In the genomic region with DNA sequence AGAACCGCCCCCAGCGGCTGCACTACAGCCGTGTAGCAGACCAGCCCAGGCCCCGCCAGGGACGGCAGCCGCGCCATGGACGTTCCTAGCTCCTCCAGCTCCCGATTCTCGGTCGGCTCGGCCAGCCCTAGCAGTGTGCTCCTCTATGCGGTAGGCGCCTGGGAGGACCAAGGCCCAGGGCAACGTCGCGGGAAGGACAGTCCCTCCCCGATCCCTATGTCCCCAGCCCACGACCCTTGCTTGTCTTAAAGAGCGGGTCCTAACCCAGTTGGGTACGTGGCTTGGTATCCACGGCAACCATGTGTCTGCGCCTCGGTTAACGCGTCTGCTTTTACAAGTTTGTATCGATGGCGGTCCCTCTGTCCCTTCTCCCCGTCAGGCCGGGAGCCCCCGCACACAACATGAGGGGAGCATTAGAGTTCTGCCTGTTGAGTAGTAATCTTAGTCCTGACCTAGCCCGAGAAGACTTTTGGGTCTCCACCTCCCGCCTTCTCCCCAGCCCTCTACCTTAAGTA, we compare ENCODE assay signal across 8 mouse cellular contexts. TPM values are rescaled to one million over a fixed set of nuclear protein-coding genes. Genes with fewer than 3 reads are reported as not detected.
DNase-seq lines count a peak whose midpoint lies in the region; ATAC-seq and TF ChIP-seq lines count a peak whose summit lies in the region.

No protein-coding gene starts in this region.

- peak overlapping the region; percentile 81 for H3K4me3 ChIP-seq in forebrain, embryonic 10.5 days
- peak overlapping the region; percentile 74 to 77 for H3K4me3 ChIP-seq in liver, embryonic 14.5 days (ENCODE audit: insufficient read depth in 1 of 2, low read depth in 2 of 2, low read length in 2 of 2)

- WGBS in forebrain, embryonic 10.5 days = under 1% methylated on average over 33 of the region's 33 CpGs
- WGBS in liver, embryonic 14.5 days (ENCODE audit: insufficient replicate concordance) = 1% methylated on average over 33 of the region's 33 CpGs

- H3K27ac ChIP-seq in forebrain, embryonic 10.5 days = peak overlapping the region; percentile 97
- H3K27ac ChIP-seq in liver, embryonic 14.5 days = peak overlapping the region; percentile 34

- peaks cover 23% of the 10 kb centered on the region for H3K4me1 ChIP-seq in forebrain, embryonic 10.5 days
- H3K4me1 ChIP-seq in liver, embryonic 14.5 days (replicated peaks; ENCODE audit: control insufficient read depth in 2 of 2, insufficient read depth in 2 of 2, low read length in 1 of 2) = peaks cover 5 to 20% of the 10 kb centered on the region in 2 experiments

- ATAC-seq in frontal cortex, adult (ENCODE audit: low TSS enrichment) = peak; percentile 81
- peak; percentile 55 for ATAC-seq in CD4-positive, CD25-positive, alpha-beta regulatory T cell, adult 4 months
- peak; percentile 32; the same call in 1 of the 2 replicates for ATAC-seq in liver, embryonic 14.5 days (ENCODE audit: insufficient read depth)
- ATAC-seq in granulocyte monocyte progenitor cell, adult 5-6 weeks (replicated peaks; ENCODE audit: poor library complexity, severe bottlenecking) = no peak

- no peak for TF ChIP-seq CTCF in liver, embryonic 14.5 days (IDR thresholded peaks at IDR 0.05; ENCODE audit: low read depth)

- H3K36me3 ChIP-seq in forebrain, embryonic 10.5 days (replicated peaks) = peaks cover 60% of the 10 kb centered on the region
- H3K36me3 ChIP-seq in liver, embryonic 14.5 days (replicated peaks; ENCODE audit: control insufficient read depth, insufficient read depth, low read depth) = peaks cover 4% of the 10 kb centered on the region

- no peak for TF ChIP-seq EP300 in liver, embryonic 14.5 days (IDR thresholded peaks at IDR 0.05; ENCODE audit: low read depth)

- H3K27me3 ChIP-seq in forebrain, embryonic 10.5 days (ENCODE audit: poor library complexity, severe bottlenecking) = no peaks in the 10 kb centered on the region
- no peaks in the 10 kb centered on the region for H3K27me3 ChIP-seq in liver, embryonic 14.5 days (ENCODE audit: control insufficient read depth, insufficient read depth, low read length)

- peak overlapping the region; percentile 86 for H3K9ac ChIP-seq in liver, embryonic 14.5 days (replicated peaks)

- H3K4me2 ChIP-seq in liver, embryonic 14.5 days (ENCODE audit: low read depth) = peak overlapping the region; percentile 88

- DNase-seq in frontal cortex, postnatal 14 days (ENCODE audit: low spot score in 2 of 2) = no peak
- no peak for DNase-seq in forebrain, embryonic 10.5 days (ENCODE audit: extremely low spot score, low spot score)
- DNase-seq in liver, embryonic 14.5 days (ENCODE audit: low read depth in 3 of 3, low spot score in 3 of 3) = no peak
- DNase-seq in cerebellum, adult 9-10 months = no peak
- DNase-seq in cerebellum, adult 11 months = no peak

- H3K9me3 ChIP-seq in forebrain, embryonic 10.5 days = no peaks in the 10 kb centered on the region
- H3K9me3 ChIP-seq in liver, embryonic 14.5 days (ENCODE audit: control insufficient read depth, low read length) = no peaks in the 10 kb centered on the region

RNA-seq across cellular contexts. Expression of a gene that starts 0.3 kb away (rescaled TPM):
- 10 to 100 TPM; 30.0 to 43.0 TPM for polyA plus RNA-seq in CD4-positive, CD25-positive, alpha-beta regulatory T cell, adult 4 months (2017; shearing (Covaris generic))
- 81.0 and 83.7 TPM in 2 replicates for polyA plus RNA-seq in forebrain, embryonic 10.5 days (2016; fragmentation: Nextera tagmentation; extraction: Ambion mirVana)
- polyA plus RNA-seq in liver, embryonic 14.5 days (2012; rRNA removed) = 8.9 and 13.5 TPM in 2 replicates
- polyA plus RNA-seq in liver, embryonic 14.5 days (2014; fragmentation: Nextera tagmentation; extraction: Ambion mirVana) = 17.9 and 18.2 TPM in 2 replicates
- total RNA-seq in granulocyte monocyte progenitor cell, adult 5-6 weeks (2014; fragmentation: Nextera tagmentation) = 46.8 and 49.8 TPM in 2 replicates
- total RNA-seq in granulocyte monocyte progenitor cell, adult 5-6 weeks (2017) = 65.8 and 75.4 TPM in 2 replicates

RNA-seq across cellular contexts. Expression of a gene that starts 0.4 kb away (rescaled TPM):
- polyA plus RNA-seq in CD4-positive, CD25-positive, alpha-beta regulatory T cell, adult 4 months (2017; shearing (Covaris generic)) = 10 to 100 TPM; 43.0 to 54.7 TPM
- polyA plus RNA-seq in forebrain, embryonic 10.5 days (2016; fragmentation: Nextera tagmentation; extraction: Ambion mirVana) = 156 and 157 TPM in 2 replicates
- 23.3 and 35.7 TPM in 2 replicates for polyA plus RNA-seq in liver, embryonic 14.5 days (2012; rRNA removed)
- polyA plus RNA-seq in liver, embryonic 14.5 days (2014; fragmentation: Nextera tagmentation; extraction: Ambion mirVana) = 39.0 and 39.6 TPM in 2 replicates
- total RNA-seq in granulocyte monocyte progenitor cell, adult 5-6 weeks (2014; fragmentation: Nextera tagmentation) = 116 and 145 TPM in 2 replicates
- 92.3 and 115 TPM in 2 replicates for total RNA-seq in granulocyte monocyte progenitor cell, adult 5-6 weeks (2017)

RNA-seq across cellular contexts. Expression of a gene that starts 34.3 kb away (rescaled TPM):
- 1 to 10 TPM; 8.2 to 8.3 TPM for polyA plus RNA-seq in CD4-positive, CD25-positive, alpha-beta regulatory T cell, adult 4 months (2017; shearing (Covaris generic))
- polyA plus RNA-seq in forebrain, embryonic 10.5 days (2016; fragmentation: Nextera tagmentation; extraction: Ambion mirVana) = 8.3 and 8.5 TPM in 2 replicates
- 2.6 and 3.7 TPM in 2 replicates for polyA plus RNA-seq in liver, embryonic 14.5 days (2012; rRNA removed)
- 2.4 and 2.6 TPM in 2 replicates for polyA plus RNA-seq in liver, embryonic 14.5 days (2014; fragmentation: Nextera tagmentation; extraction: Ambion mirVana)
- total RNA-seq in granulocyte monocyte progenitor cell, adult 5-6 weeks (2014; fragmentation: Nextera tagmentation) = 9.6 and 16.2 TPM in 2 replicates
- total RNA-seq in granulocyte monocyte progenitor cell, adult 5-6 weeks (2017) = 14.7 and 16.0 TPM in 2 replicates

RNA-seq across cellular contexts. Expression of a gene that starts 34.5 kb away (rescaled TPM):
- 1 to 10 TPM; 7.6 to 9.3 TPM for polyA plus RNA-seq in CD4-positive, CD25-positive, alpha-beta regulatory T cell, adult 4 months (2017; shearing (Covaris generic))
- polyA plus RNA-seq in forebrain, embryonic 10.5 days (2016; fragmentation: Nextera tagmentation; extraction: Ambion mirVana) = 8.8 and 10.0 TPM in 2 replicates
- 4.8 and 7.0 TPM in 2 replicates for polyA plus RNA-seq in liver, embryonic 14.5 days (2012; rRNA removed)
- polyA plus RNA-seq in liver, embryonic 14.5 days (2014; fragmentation: Nextera tagmentation; extraction: Ambion mirVana) = 4.9 and 5.0 TPM in 2 replicates
- total RNA-seq in granulocyte monocyte progenitor cell, adult 5-6 weeks (2014; fragmentation: Nextera tagmentation) = 18.5 and 18.8 TPM in 2 replicates
- total RNA-seq in granulocyte monocyte progenitor cell, adult 5-6 weeks (2017) = 20.9 and 21.8 TPM in 2 replicates
